Mouse (Mus musculus) stomach, embryonic 15.5 days (tissue): Measurements from ENCODE around the gene Rnf144b. TPM values are rescaled to one million over a fixed set of nuclear protein-coding genes. Genes with fewer than 3 reads are reported as not detected.

ENCODE experiments used
- ATAC-seq: fragments of 200-750 bp; cut with Nextera tagmentation; 2 replicates; pipeline ENCODE4 v1.8.0; 2017; ENCODE audit warnings: low read depth, moderate number of reproducible peaks, moderate TSS enrichment; ENCODE audit not compliant: insufficient read depth, low FRiP score
- H3K27ac ChIP-seq: fragments of 300-500 bp; sonication (generic); 2 replicates; pipeline ENCODE4 v1.5.1; 2015; ENCODE audit warnings: mild to moderate bottlenecking, inconsistent platforms
- H3K27me3 ChIP-seq: fragments of 300-500 bp; sonication (generic); replicated peaks from 2 replicates; pipeline ENCODE4 v1.6.1; 2015; ENCODE audit warnings: inconsistent platforms
- H3K36me3 ChIP-seq: fragments of 300-500 bp; sonication (generic); 2 replicates; pipeline ENCODE4 v1.6.1; 2015; ENCODE audit warnings: inconsistent platforms
- H3K4me1 ChIP-seq: fragments of 300-500 bp; sonication (generic); 2 replicates; pipeline ENCODE4 v1.6.1; 2015; ENCODE audit warnings: inconsistent platforms
- H3K4me2 ChIP-seq: fragments of 300-500 bp; sonication (generic); 2 replicates; pipeline ENCODE4 v1.6.1; 2015; ENCODE audit warnings: mild to moderate bottlenecking, inconsistent platforms
- H3K4me3 ChIP-seq: fragments of 300-500 bp; sonication (generic); replicated peaks from 2 replicates; pipeline ENCODE4 v1.5.1; 2015; ENCODE audit warnings: inconsistent platforms
- H3K9ac ChIP-seq: fragments of 300-500 bp; sonication (generic); 2 replicates; pipeline ENCODE4 v1.6.1; 2015; ENCODE audit warnings: inconsistent platforms
- H3K9me3 ChIP-seq: fragments of 300-500 bp; sonication (generic); 2 replicates; pipeline ENCODE4 v1.6.1; 2016; ENCODE audit warnings: inconsistent platforms
- WGBS: fragments of 180-500 bp; shearing (Covaris S2); methylation state at CpG from one replicate; pipeline ENCODE4 v1.1.7; 2015; 5-methylcytosine and 5-hydroxymethylcytosine counted together
- polyA plus RNA-seq: library from polyadenylated mRNA; unstranded; fragments of >200 nt; fragmentation: Nextera tagmentation; extraction: Ambion mirVana; gene quantifications from 2 replicates; pipeline ENCODE4 v1.2.1, GENCODE M21; 2015

The Rnf144b gene
- polyA plus RNA-seq, 1 experiment from 2014 or later: 2.0 TPM

DNA sequence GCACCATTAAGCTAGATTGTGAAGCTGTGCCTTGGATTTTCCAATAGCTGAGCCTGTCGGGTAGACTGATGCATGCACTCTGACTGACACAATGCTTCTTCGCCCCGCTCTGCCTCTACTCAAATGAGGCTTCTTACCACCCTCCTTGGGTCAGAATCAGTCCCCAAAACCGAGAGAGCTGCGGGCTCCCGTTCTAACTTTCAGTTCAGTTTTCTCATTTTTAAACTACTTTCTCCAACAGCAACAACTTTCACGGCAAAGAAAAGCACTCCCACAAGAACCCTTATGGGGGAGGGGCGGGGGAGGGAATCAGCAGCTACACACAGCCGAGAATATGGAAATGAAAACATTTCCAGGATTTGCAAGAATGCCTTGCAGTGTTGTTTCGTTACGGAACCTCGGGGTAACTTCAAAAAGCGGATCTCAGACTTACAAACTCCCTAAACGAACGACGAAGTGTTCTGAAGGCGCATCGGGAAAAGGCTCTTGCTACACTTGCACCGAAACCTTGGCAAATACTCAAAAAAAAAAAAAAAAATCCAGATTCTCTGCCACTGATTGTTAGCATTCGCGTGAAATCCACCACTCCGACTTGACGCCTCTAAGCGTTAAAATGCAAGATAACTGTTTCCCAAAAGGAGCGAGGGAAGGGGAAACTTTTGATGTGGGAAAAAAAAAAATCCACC is 17.5 kb upstream of the Rnf144b start:
- no peak for ATAC-seq
- Histone ChIP-seq H3K36me3 (peaks cover 3% of the 10 kb centered on the region; the same call in 1 of the 2 replicates), H3K27me3 (no peaks in the 10 kb centered on the region), H3K4me2 (peak overlapping the region; percentile 74), H3K9ac (peak overlapping the region; percentile 87), H3K4me1 (peaks cover 14% of the 10 kb centered on the region), H3K4me3 (peak overlapping the region; percentile 96), H3K27ac (peak overlapping the region; percentile 100), H3K9me3 (no peaks in the 10 kb centered on the region)
- under 1% methylated on average over 25 of the region's 25 CpGs for WGBS

DNA sequence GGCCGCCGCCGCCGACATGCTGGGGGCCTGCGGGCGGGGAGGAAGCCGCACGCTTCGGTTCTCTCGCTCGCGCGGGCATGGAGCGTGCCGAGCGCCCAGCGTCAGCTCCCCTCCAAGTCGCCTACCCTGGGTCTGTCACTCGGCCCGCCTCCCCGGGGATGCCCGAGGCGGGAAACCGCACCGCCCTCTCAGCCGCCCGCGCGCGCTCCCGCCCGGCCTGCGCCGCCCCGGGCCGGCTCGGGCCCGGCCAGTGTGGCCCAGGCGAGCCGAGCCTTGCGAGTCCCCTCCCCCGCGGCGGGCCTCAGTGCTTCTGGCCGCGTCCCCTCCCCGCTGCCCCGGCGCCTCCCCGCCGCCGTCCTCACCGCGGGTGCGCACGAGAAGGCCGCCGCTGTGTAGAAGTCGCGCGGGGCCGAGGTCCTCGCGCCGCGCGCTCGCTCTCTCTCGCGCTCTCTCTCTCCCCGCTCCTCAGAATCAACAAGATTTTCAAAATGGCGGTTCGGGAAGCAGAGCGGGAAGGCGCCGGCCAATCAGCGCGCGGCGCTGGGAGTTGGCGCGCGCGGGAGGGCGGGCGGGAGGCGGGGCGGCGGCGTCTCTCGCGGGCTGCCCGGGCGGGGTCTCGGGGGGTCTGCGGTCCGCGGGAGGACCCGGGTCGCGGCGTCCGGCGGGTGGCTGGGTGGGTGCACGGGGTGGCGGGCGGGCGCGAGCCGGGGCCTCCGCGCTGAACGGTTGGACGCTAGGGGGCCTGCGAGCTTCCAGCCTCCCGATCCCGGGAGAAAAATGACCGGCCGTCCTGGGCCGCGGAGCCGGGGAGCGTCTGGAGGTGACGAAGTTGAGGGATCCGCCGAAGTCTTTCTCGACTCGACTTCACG is 16.5 kb upstream of the Rnf144b start, which contains the start of gene Dek:
Gene Dek (minus strand): TSS at position 491 of the 869 bp plus-strand sequence.
- Histone ChIP-seq H3K27ac (peak within 1 kb of the TSS; percentile 100), H3K9me3 (no peaks in the 10 kb centered on the region), H3K9ac (peak within 1 kb of the TSS; percentile 87), H3K36me3 (no peaks in the 10 kb centered on the region), H3K4me3 (peak within 1 kb of the TSS; percentile 96), H3K27me3 (no peaks in the 10 kb centered on the region), H3K4me1 (peaks cover 14% of the 10 kb centered on the region), H3K4me2 (peak within 1 kb of the TSS; percentile 74)
- ATAC-seq: peak; percentile 90
- under 1% methylated on average over 113 of the region's 129 CpGs for WGBS

DNA sequence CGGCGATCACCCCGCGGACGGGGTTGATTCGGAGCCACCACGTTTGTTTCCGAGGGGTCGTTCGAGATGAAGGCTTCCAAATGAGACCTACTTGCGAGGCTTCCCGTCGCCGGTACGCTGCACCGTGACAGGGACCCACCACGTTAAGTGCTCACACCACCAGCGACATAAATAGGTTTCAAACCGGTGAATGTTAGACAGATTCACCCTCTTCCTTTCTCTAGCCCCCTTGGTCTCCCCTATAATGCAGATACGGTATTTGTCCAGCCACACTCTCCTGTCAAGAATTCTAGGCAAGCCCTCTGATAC is 15.9 kb upstream of the Rnf144b start:
- Histone ChIP-seq H3K9ac (peak overlapping the region; percentile 59), H3K27me3 (no peaks in the 10 kb centered on the region), H3K4me2 (peak overlapping the region; percentile 74), H3K4me1 (peaks cover 14% of the 10 kb centered on the region), H3K36me3 (no peaks in the 10 kb centered on the region), H3K4me3 (peak overlapping the region; percentile 96), H3K9me3 (no peaks in the 10 kb centered on the region), H3K27ac (peak overlapping the region; percentile 100)
- ATAC-seq: no peak
- WGBS: under 1% methylated on average over 20 of the region's 20 CpGs

DNA sequence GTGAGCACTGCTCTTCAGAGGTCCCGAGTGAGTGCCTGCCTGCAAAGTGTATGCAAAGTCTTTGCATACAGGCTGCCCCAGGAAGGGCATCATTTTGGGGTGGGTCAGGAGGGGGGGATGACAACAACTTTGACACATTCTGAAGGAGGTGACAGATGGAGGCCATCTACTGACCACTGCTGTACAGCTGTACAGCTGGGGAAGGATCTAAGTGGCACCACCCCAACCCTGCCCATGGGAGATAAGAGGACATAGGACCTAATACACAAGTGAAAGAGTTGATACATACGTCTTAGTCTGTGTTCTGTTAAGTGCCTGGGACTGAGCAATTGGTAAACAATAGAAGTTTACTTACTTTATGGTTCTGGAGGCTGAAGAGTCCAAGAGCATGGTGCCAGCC is 13.2 kb upstream of the Rnf144b start:
- H3K27ac ChIP-seq: no peak overlapping the region
- H3K4me3 ChIP-seq: no peak overlapping the region
- H3K4me1 ChIP-seq: peaks cover 1% of the 10 kb centered on the region; the same call in 1 of the 2 replicates
- H3K4me2 ChIP-seq: no peak overlapping the region
- peak; percentile 57; the same call in 1 of the 2 replicates for ATAC-seq
- no peaks in the 10 kb centered on the region for H3K36me3 ChIP-seq
- no peaks in the 10 kb centered on the region for H3K27me3 ChIP-seq
- no peak overlapping the region for H3K9ac ChIP-seq
- 54% methylated on average over 2 of the region's 2 CpGs for WGBS
- H3K9me3 ChIP-seq: no peaks in the 10 kb centered on the region

DNA sequence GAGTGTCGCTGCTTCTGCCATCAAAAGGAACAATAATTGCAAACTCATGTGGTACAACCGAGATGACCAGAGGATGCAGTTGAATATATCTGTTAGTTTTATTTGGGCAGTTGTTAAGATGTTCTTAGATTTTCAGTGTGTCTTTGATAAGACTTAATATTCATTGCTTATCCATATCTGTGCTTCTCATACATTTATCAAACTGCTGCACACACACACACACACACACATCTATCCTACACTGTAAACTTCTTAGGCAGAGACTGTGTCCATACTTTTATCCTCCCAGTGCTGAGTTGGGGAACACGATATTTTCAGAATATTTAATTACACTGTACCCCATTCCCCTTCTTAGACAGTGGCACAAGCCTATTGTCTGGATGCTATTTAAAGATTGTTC is 11.3 kb upstream of the Rnf144b start:
- Histone ChIP-seq H3K9ac (no peak overlapping the region), H3K4me2 (no peak overlapping the region), H3K4me3 (no peak overlapping the region), H3K27me3 (no peaks in the 10 kb centered on the region), H3K4me1 (no peaks in the 10 kb centered on the region), H3K36me3 (no peaks in the 10 kb centered on the region), H3K9me3 (no peaks in the 10 kb centered on the region), H3K27ac (no peak overlapping the region)
- WGBS: 75% methylated on average over 3 of the region's 3 CpGs
- ATAC-seq: no peak

DNA sequence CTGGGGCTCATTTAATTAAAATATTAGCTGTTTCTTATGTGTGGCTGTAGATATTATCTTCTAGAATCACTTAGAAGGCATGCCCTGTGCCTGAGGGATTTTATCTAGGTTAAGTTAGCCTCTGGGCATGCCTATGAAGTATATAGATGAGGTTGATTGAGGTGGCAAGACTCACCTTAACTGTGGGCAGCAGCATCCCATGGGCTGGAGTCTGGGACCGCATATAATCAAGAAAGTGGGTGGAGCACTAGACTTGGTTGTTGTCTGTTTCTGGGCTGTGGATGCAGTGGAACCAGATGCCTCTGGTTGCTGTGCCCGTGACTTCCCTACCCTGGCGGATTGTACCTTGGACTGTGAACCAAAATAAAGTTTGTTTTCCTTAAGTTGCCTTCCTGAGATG is 10.4 kb upstream of the Rnf144b start:
- H3K9me3 ChIP-seq: no peaks in the 10 kb centered on the region
- H3K27me3 ChIP-seq: no peaks in the 10 kb centered on the region
- no peak overlapping the region for H3K4me3 ChIP-seq
- no peak overlapping the region for H3K27ac ChIP-seq
- 78% methylated on average over 3 of the region's 3 CpGs for WGBS
- no peaks in the 10 kb centered on the region for H3K36me3 ChIP-seq
- H3K9ac ChIP-seq: no peak overlapping the region
- no peak for ATAC-seq
- H3K4me2 ChIP-seq: no peak overlapping the region
- H3K4me1 ChIP-seq: no peaks in the 10 kb centered on the region

DNA sequence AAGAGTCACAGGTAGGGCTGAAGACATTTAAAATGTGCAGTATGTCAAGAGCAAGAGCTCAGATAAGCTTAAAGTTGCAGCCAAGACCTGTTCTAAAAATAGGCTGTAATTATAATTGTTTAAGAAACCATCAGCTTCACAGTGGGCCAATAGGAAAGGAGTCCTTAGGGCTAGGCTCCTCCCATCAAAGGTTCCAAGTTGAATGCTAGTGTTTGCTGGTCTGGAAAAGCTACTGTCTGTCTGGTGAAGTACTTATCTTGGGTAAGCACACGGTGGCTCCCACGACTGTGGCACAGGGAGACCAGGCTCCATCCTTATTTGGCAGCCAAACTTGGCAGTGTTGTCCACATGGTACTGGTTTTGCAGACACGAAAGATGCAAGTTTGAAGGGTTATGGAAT is 9.5 kb upstream of the Rnf144b start:
- peak; percentile 76 for ATAC-seq

DNA sequence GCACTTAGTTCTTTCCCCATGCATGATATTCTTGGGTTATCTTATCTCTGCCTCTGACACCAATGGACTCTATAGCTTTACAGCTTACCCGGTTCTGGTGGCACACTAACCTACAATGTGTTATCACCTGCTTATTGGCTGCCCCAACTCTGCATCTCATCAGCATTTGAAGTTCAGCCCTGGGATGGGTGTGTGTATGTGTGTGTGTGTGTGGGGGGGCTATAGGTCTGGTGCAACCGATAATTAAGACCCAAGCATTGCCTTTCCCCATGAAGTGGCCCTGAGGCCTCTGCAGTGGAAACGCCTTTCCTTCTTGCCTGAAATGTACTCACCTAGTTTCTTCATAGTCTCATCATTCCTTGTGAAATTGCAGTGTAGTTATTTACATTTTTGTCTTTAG is 6.5 kb upstream of the Rnf144b start:
- WGBS: 77% methylated on average over 3 of the region's 3 CpGs
- ATAC-seq: no peak
- Histone ChIP-seq H3K4me1 (no peaks in the 10 kb centered on the region), H3K4me2 (no peak overlapping the region), H3K27me3 (no peaks in the 10 kb centered on the region), H3K27ac (no peak overlapping the region), H3K4me3 (no peak overlapping the region), H3K9me3 (no peaks in the 10 kb centered on the region), H3K36me3 (no peaks in the 10 kb centered on the region), H3K9ac (no peak overlapping the region)

More for the DNA sequence above, 9.5 kb upstream of the Rnf144b start:
- H3K27me3 ChIP-seq: no peaks in the 10 kb centered on the region
- no peaks in the 10 kb centered on the region for H3K9me3 ChIP-seq
- H3K27ac ChIP-seq: no peak overlapping the region; the same call in 1 of the 2 replicates
- no peak overlapping the region for H3K4me2 ChIP-seq
- H3K36me3 ChIP-seq: no peaks in the 10 kb centered on the region
- WGBS: 49% methylated on average over 3 of the region's 3 CpGs
- H3K9ac ChIP-seq: no peak overlapping the region
- H3K4me3 ChIP-seq: no peak overlapping the region
- no peaks in the 10 kb centered on the region for H3K4me1 ChIP-seq

DNA sequence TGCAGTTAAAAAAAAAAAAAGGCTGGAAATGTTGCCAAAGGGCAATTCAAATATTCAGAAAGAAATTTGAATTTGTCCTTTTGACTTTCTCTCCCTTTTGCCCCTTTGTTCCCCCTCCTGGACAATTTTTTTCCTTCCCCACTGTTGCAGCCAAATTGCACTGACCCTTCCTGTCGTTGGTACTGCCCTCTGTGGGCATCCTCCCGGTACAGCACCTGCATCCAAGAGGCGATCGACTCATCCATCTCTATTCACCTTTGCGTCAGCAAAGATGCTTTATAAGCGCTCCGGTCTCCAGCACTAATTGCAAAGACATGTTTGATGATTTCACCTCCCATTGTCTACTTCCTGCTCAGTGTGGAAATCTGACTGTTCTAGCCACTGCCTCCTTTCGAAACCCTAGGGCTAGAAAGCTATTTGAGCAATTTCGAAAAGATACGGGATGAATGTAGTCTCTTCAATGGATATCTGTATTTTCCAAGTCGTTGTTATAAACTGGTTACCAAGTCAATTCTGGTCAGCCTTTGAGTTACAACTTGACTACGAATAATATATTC is 1.0 kb upstream of the Rnf144b start:
- no peaks in the 10 kb centered on the region for H3K36me3 ChIP-seq
- H3K9me3 ChIP-seq: no peaks in the 10 kb centered on the region
- H3K27ac ChIP-seq: no peak overlapping the region
- H3K9ac ChIP-seq: no peak overlapping the region
- H3K4me2 ChIP-seq: no peak overlapping the region
- ATAC-seq: no peak
- H3K4me3 ChIP-seq: no peak overlapping the region
- no peaks in the 10 kb centered on the region for H3K4me1 ChIP-seq
- WGBS: 41% methylated on average over 12 of the region's 12 CpGs
- H3K27me3 ChIP-seq: peaks cover 4% of the 10 kb centered on the region; the same call in 1 of the 2 replicates

DNA sequence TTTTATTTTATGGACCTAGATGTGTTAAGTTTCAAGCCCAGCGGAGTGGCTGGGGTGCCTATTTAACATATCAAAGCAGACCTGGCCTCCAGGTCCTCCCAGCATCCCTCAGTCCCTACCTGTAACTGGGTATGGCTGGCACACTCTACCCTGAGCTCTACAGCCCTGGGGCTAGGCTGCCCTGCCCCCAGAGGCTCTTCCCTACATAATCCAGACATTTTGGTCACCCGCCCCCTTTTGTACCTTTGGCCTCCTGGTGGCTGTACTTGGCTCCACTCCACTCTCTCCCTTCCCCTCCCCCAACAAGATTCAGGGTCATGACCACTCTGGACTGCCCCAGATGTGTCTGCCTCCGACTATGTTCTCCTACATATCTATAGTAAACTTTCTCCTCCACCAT is 2.0 kb downstream of the Rnf144b start:
- H3K9me3 ChIP-seq: no peaks in the 10 kb centered on the region
- ATAC-seq: peak; percentile 53; the same call in 1 of the 2 replicates
- H3K4me3 ChIP-seq: no peak overlapping the region
- H3K4me1 ChIP-seq: no peaks in the 10 kb centered on the region
- H3K36me3 ChIP-seq: no peaks in the 10 kb centered on the region
- 59% methylated on average over 3 of the region's 3 CpGs for WGBS
- H3K27me3 ChIP-seq: peaks cover 4% of the 10 kb centered on the region; the same call in 1 of the 2 replicates
- H3K4me2 ChIP-seq: no peak overlapping the region
- H3K9ac ChIP-seq: no peak overlapping the region
- no peak overlapping the region for H3K27ac ChIP-seq

DNA sequence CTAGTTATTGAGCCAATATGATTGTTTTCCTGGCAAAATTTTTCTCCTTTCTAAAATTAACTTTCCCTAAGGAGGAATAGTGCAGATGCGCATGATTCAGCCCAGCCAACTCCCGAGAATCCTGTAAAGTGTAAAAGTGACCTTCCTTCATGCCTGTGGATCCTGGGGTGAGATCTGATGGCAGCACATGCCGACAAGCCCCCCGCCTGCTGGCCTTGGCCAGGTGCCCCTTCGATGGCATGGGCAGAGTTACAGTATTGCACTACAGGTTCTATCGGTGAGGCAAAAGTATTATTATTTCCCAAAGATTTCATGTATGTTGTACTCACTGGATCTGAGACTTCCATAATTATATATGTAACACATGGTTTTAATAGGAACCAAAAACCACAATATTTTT is 2.5 kb downstream of the Rnf144b start:
- Histone ChIP-seq H3K27ac (no peak overlapping the region), H3K9ac (no peak overlapping the region), H3K4me3 (no peak overlapping the region), H3K27me3 (peaks cover 4% of the 10 kb centered on the region; the same call in 1 of the 2 replicates), H3K4me2 (no peak overlapping the region), H3K9me3 (no peaks in the 10 kb centered on the region), H3K36me3 (no peaks in the 10 kb centered on the region), H3K4me1 (no peaks in the 10 kb centered on the region)
- 84% methylated on average over 6 of the region's 6 CpGs for WGBS
- ATAC-seq: no peak

DNA sequence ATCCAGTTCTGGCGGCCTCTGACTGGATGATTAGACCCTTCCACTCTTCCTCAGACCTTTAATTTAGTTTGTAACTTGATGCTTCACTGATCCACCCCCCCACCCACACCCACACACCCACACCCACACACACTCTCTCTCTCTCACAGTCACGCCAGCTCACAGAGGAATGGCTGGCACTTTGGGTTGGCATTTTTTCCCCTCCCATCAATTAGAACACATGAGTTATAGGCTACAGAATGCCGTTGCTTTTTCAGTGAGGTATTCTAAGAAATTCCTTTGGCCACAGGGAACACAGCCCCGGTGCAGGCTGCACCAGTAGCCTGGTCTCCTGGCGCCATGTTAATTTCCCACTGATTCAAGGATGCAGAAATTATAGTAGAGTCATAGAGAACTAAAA is 3.1 kb downstream of the Rnf144b start:
- Histone ChIP-seq H3K4me2 (no peak overlapping the region), H3K9ac (no peak overlapping the region), H3K27me3 (peaks cover 4% of the 10 kb centered on the region; the same call in 1 of the 2 replicates), H3K4me1 (no peaks in the 10 kb centered on the region), H3K4me3 (no peak overlapping the region), H3K9me3 (no peaks in the 10 kb centered on the region), H3K36me3 (no peaks in the 10 kb centered on the region), H3K27ac (no peak overlapping the region)
- WGBS: 76% methylated on average over 5 of the region's 5 CpGs
- no peak for ATAC-seq
